Mouse (Mus musculus): Measurements from ENCODE around the gene Poln.
A peak's percentile ranks its signal among the peaks of the same experiment; 100 is the strongest.

The Poln gene

GRCm38 (mm10) chr5:34168950-34169891 lies at the start of gene Poln, which contains the start of gene Haus3:
TSS of gene Poln (minus strand) at chr5:34169448.
TSS of gene Haus3 (minus strand) at chr5:34169527.
- DNase-seq (ENCODE audit: extremely low read depth, insufficient read length, low spot score) = peak; percentile 99

- DNase-seq (ENCODE audit: extremely low read depth, insufficient read length, low spot score) = no peak
Measured at GRCm38 (mm10) chr5:34218672-34219071, 49.4 kb upstream of the Poln start.

GRCm38 (mm10) chr5:34217756-34218155 lies 48.5 kb upstream of the Poln start:
- no peak for DNase-seq (ENCODE audit: extremely low read depth, insufficient read length, low spot score)

- no peak for DNase-seq (ENCODE audit: extremely low read depth, insufficient read length, low spot score)
Measured at GRCm38 (mm10) chr5:34216025-34216424, 46.8 kb upstream of the Poln start.

GRCm38 (mm10) chr5:34213659-34214058 lies 44.4 kb upstream of the Poln start:
- no peak for DNase-seq (ENCODE audit: extremely low read depth, insufficient read length, low spot score)

GRCm38 (mm10) chr5:34210279-34210678 lies 41.0 kb upstream of the Poln start:
- no peak for DNase-seq (ENCODE audit: extremely low read depth, insufficient read length, low spot score)

GRCm38 (mm10) chr5:34207503-34207902 lies 38.3 kb upstream of the Poln start:
- DNase-seq (ENCODE audit: extremely low read depth, insufficient read length, low spot score) = no peak

- DNase-seq (ENCODE audit: extremely low read depth, insufficient read length, low spot score) = no peak
Measured at GRCm38 (mm10) chr5:34205788-34206187, 36.5 kb upstream of the Poln start.

- no peak for DNase-seq (ENCODE audit: extremely low read depth, insufficient read length, low spot score)
Measured at GRCm38 (mm10) chr5:34204911-34205310, 35.7 kb upstream of the Poln start.

GRCm38 (mm10) chr5:34202006-34202405 lies 32.8 kb upstream of the Poln start:
- DNase-seq (ENCODE audit: extremely low read depth, insufficient read length, low spot score) = no peak

GRCm38 (mm10) chr5:34201396-34201795 lies 32.1 kb upstream of the Poln start:
- no peak for DNase-seq (ENCODE audit: extremely low read depth, insufficient read length, low spot score)

GRCm38 (mm10) chr5:34198615-34199014 lies 29.4 kb upstream of the Poln start:
- DNase-seq (ENCODE audit: extremely low read depth, insufficient read length, low spot score) = no peak

GRCm38 (mm10) chr5:34197243-34197642 lies 28.0 kb upstream of the Poln start:
- no peak for DNase-seq (ENCODE audit: extremely low read depth, insufficient read length, low spot score)

GRCm38 (mm10) chr5:34196423-34196822 lies 27.2 kb upstream of the Poln start:
- no peak for DNase-seq (ENCODE audit: extremely low read depth, insufficient read length, low spot score)

GRCm38 (mm10) chr5:34195786-34196185 lies 26.5 kb upstream of the Poln start:
- no peak for DNase-seq (ENCODE audit: extremely low read depth, insufficient read length, low spot score)

- no peak for DNase-seq (ENCODE audit: extremely low read depth, insufficient read length, low spot score)
Measured at GRCm38 (mm10) chr5:34194975-34195662, 25.9 kb upstream of the Poln start.

- DNase-seq (ENCODE audit: extremely low read depth, insufficient read length, low spot score) = no peak
Measured at GRCm38 (mm10) chr5:34194426-34194825, 25.2 kb upstream of the Poln start.

- DNase-seq (ENCODE audit: extremely low read depth, insufficient read length, low spot score) = no peak
Measured at GRCm38 (mm10) chr5:34191843-34192242, 22.6 kb upstream of the Poln start.

- DNase-seq (ENCODE audit: extremely low read depth, insufficient read length, low spot score) = peak; percentile 70
Measured at GRCm38 (mm10) chr5:34191021-34191420, 21.8 kb upstream of the Poln start.

- DNase-seq (ENCODE audit: extremely low read depth, insufficient read length, low spot score) = no peak
Measured at GRCm38 (mm10) chr5:34189521-34189920, 20.3 kb upstream of the Poln start.

- DNase-seq (ENCODE audit: extremely low read depth, insufficient read length, low spot score) = no peak
Measured at GRCm38 (mm10) chr5:34188856-34189255, 19.6 kb upstream of the Poln start.

Measured in 3134 (cell line).